Mouse (Mus musculus) adrenal gland, postnatal 14 days (tissue): ENCODE measurements around the gene Inpp5e. TPM values are rescaled to one million over a fixed set of nuclear protein-coding genes. Genes with fewer than 3 reads are reported as not detected.
"Not testable (repeated sequence)": the region's sequence is repeated elsewhere in the genome, so short reads cannot be mapped to it uniquely, and the experiment has no call there.

Source experiments
- DNase-seq: peaks from one replicate; pipeline ENCODE4 v3.0.0; 2021; ENCODE audit warnings: mixed read lengths
- total RNA-seq: library from RNA; stranded (reverse); gene quantifications from 2 replicates; pipeline ENCODE4 v1.2.3, GENCODE M21; 2021

The Inpp5e gene
- total RNA-seq, 1 experiment from 2014 or later, result 14.5 TPM

DNA sequence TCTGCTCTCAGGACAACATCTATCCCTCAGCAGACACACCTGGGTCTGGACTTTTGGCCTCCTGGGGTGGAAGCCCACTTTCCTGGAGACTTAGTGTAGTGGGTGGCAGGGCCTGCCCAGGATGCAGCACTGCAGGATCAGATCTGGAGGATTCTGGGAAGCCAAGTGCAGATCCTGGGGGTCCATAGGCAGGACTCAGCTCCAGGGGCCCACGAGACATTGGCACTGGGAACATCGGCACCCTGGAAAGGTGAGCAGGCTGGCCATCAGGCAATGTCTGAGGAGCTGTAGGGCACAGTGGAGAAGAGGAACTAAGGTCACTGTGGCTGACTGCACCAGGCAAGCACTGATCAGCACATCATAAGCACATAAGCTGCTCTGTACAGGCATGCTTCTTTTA is 13.0 kb upstream of the Inpp5e start:
- DNase-seq, result no peak

DNA sequence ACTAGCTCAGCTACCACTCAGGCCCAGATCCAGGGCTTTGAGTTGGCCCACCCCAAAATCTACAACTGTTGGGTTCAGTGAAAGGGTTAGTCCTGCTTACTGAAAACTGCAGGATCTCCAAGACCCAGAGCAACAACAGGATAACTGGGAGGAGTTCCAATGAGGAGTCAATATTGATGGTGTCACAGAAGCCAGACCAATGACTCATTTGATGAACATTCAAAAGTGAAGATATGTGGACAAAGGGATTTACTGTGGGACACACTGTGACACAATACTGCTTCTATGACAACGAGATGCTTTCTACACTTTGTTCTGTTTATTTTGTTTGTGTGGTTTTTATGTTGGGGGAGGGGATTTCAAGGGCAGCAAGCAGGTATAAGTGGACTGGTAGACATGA is 9.1 kb upstream of the Inpp5e start:
- no peak for DNase-seq

DNA sequence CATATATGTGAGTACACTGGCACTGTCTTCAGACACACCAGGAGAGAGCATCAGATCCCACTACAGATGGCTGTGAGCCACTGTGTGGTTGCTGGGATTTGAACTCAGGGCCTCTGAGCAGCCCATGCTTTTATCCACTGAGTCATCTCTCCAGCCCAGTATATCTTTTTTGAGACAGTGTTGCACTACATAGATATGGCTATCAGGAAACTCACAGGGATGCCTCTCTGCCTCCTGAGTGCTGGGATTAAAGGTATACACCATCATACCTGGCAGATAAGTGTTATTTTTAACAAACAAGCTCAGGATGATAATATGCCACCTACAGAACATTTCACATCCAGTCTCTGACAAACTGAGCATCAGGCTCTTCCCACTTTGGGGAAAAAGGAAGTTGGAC is 8.1 kb upstream of the Inpp5e start:
- no peak for DNase-seq

GRCm38 (mm10) chr2:26410931-26411411 is 2.0 kb upstream of the Inpp5e start:
- DNase-seq, result peak; percentile 48

- no peak for DNase-seq
These were observed 1.1 kb upstream of the Inpp5e start for GRCm38 (mm10) chr2:26410091-26410490.

DNA sequence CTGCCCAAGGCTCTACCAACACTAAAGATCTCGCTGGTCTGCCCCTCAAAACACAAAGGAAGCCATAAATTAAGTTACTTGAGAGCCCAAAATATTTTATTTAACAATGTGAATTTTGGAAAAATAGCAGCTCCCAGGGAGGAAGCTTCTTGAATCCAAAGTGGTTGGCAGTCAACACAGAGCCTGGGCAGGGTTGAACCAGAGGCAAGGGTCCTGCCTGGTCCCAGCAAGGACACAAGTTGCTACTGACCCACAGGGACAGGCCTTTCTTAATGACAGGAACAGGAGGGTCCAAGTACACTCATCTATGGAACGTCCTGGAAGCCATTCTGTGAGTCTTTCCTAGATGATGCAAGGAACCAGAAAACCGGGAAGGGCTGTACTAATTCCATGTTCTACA is 359 bp upstream of the Inpp5e start:
- no peak for DNase-seq

- DNase-seq, result no peak
These were observed 5.7 kb downstream of the Inpp5e start for GRCm38 (mm10) chr2:26403306-26403705.

DNA sequence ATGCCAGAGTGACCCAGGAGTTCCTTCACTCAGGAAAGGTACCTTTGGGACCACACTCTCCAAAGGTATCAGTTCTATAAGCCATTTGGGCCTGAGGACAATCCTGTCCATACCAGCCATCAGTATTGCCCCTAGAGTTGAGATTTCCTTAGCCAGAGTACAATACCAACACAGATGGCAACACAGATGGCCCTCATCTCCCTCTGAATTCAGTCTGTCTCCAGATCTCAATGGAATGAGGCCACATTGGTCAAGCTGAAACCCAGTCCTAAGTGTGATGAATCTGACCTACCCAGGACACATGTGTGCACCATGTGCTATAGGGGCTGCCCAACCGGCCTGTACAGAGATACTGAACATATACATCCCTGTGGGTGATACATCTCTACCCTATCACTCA is 6.7 kb downstream of the Inpp5e start:
- no peak for DNase-seq

DNA sequence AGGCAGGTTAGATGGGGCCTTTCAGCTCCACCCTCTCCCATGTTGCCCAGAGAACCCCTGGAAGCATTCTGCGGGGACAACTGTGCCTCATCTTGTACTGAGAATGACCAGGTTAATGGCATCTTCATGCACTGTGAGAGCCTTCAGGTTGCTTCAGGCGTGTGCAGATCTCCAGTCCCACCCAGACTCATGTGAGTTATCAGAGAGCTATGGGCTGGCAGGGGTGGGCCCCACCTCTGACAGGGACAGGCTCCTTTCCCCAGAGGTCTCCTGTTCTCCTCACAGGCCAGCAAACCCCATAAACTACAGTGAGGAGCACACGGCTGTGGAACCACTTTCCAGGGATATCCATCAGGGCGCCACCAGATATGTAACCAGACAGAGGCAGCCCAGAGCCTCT is 8.0 kb downstream of the Inpp5e start:
- DNase-seq, result no peak

DNA sequence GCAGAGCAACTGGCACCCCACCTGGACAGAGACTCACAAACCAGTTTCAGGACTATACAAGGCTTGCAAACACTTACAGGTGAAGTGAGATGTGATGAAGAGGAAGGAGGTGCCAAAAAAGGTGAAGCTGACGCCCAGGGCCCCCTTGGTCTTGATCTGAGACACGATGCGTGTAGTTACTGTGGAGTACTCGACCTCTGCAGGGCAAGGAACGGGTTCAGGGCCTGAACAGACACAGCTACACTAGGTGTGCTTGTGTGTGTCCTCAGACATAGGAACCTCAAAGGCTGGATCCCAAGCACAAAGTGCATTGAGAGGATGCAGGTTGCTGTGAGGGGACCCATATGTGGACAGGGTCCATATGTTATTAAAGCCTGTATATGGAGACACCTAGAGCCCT is 8.7 kb downstream of the Inpp5e start:
- no peak for DNase-seq

- DNase-seq, result no peak
These were observed 9.4 kb downstream of the Inpp5e start for GRCm38 (mm10) chr2:26399647-26400046.

GRCm38 (mm10) chr2:26398978-26399377 is 10.0 kb downstream of the Inpp5e start:
- no peak for DNase-seq

DNA sequence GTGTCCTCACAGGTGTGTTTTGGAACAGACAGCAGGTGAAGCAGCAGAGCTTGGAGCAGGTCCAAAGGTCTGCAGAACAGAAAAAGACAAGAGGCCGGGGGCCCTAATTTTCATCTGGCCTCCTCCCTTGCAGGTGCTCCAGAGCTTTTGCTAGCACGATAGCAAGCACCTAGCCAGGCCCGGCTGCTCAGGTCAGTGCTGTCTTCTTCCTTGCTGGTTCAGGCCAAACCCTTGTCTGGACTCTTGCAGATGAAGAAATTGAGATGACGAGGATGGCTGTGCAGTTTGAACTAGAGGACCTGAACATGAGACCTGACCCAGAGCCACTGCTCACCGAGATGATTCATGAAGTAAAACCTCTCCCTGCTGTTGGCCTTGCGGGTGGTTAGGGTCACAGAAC is 17.4 kb downstream of the Inpp5e start:
- no peak for DNase-seq

- DNase-seq, result no peak
These were observed 18.0 kb downstream of the Inpp5e start for GRCm38 (mm10) chr2:26390954-26391353.

DNA sequence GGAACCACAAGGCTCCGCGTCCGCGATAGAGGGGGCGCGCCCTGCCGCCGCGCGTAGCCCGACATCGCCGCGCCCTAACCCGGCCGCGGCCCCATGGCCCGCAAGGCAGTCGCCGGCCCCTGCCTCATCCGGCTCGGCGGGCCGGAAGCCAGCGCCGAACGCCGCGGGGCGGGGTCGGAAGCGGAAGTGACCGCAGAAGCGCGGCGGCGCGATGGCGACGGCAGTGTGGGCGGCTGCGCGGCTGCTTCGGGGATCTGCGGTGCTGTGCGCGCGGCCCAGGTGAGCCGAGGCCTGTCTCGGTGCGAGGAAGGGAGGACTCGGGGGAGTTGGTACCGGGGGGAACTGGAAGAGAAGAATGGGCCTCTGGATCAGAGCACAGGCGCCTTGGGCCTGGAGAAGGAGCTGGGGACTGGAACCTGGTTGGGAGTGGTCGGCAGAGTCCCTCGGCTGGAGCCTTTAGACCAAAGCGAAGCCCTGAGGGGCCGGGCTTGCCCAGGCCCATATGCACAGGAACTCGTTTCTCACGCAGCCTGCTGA is 19.8 kb downstream of the Inpp5e start, which contains the start of the genes Entr1 and Pmpca:
Entr1 (minus strand) TSS at position 163 of the 537 bp plus-strand sequence.
Pmpca (plus strand) TSS at position 186 of the 537 bp plus-strand sequence.
- DNase-seq, result peak; percentile 92

DNA sequence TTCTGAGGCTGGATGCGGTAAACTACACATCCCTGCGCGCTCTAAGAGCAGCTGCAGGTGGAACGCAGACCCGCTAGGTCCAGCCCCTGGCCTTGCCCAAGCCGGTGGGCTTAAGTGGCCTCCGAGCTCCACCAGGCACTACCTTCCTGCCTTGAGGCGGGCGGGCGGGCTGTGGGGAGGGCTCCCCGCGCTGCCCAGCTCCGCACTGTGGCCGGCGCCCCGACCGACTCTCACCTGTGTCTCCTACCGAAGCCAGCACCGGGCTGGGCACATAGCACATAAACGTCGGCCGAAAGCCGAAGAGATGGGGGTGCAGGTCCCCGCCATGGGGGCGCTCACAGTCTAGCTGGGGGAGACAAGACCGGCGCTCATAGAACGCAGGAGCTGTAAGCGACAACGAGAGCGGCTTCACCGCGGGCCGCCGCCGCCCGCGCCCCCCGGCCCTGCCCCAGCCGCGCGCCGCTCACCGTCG is 20.3 kb downstream of the Inpp5e start:
- peak; percentile 57 for DNase-seq

DNA sequence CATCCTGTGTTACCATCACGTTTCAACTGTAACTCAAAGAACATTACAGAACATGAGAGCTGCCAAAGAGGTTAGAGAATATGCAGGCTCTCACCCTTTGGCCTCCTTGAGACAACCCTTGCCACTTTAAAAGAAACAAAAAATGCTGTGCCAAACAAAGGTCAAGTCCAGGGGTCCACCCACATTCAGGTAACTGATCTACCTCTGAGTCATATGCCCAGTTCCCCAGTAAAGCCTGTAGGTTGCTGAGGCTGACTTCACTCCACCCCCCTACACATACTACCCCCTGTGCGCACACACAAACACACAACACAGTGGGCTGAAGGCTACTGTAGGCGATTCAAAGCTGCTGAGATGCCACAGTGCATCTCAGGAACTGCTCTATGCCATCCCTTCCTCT is 21.3 kb downstream of the Inpp5e start:
- no peak for DNase-seq

DNA sequence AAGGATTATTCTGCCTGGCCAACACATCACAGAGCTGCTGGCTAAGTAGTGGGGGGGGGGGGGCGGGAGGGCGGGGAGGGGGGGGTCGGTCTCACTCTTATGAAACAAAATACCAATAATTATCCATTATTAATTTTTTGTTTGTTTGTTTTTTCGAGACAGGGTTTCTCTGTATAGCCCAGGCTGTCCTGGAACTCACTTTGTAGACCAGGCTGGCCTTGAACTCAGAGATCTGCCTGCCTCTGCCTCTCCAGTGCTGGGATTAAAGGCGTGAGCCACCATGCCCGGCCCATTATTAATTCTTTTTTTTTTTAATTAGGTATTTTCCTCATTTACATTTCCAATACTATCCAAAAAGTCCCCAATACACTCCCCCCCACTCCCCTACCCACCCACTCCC is 28.1 kb downstream of the Inpp5e start:
- DNase-seq, result not testable (repeated sequence)

DNA sequence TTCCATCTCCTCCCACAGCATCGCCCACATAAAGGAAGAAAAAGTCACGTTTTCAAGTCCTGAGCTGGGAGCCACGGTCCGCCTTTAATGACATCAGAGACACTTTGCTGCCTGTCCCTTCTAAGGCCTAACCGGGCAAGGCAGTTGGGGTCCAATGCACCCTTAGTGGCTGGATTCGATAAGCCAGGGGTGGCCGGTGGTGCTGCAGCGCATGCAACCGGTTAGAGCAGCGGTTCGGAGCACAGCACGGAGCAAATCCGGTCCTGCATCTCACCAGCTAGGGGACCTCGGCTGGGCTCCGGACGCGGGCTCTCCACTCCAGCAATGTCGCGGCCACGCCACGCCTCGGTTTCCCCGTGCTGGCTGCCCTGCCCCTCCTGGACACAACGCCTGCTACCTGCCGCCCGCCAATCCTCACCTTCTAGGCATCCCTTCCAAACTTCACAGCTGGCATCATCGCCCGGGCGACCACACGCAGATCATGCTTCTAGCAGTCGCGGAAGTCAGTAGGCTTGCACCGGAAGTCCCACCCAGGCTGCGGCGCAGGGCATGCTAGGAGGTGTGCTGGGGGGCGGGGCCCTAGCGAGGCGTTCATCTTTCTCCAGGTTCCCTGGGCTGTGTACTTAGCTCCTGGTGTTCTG is 28.8 kb downstream of the Inpp5e start, which contains the start of gene Snapc4:
Snapc4 (minus strand) TSS at position 523 of the 641 bp plus-strand sequence.
- DNase-seq, result peak; percentile 93

DNA sequence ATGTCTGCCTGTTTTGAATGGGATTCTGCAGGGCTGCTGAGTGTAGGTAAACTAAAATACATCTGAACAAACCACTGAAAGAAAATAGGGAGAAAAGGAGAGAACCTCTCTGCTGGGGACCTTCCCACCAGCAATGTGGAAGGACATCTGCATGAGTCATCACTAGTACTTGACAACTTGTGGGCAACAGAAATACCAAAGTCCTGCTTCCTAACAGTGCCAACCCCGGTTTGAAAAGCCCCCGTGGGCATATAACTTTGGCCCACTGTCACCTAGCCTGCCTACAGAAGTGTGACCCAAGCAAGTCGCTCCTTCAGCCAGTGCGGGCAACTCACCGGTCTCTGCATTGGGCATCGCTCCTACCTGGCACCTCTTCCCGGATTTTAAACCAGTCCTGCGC is 36.6 kb downstream of the Inpp5e start:
- no peak for DNase-seq

DNA sequence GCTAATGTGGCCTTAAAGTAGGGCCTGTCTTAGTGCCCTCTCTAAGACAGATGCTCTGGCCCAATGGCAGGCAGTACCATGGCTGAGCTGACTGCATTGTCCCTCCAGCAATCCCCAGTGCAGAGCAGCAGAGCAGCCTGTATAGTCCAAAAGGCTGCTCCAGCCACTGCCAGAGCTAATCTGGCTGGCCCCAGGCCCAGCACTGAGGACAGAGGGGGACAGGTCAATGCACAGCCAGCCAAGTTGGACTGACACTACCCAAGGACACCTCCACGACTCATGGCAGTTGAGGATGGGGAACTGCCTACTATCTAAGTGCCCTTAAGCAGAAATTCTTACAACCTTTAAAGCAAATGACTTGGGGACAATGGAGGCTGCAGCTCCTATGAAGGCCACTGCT is 40.4 kb downstream of the Inpp5e start:
- peak; percentile 52 for DNase-seq

- no peak for DNase-seq
These were observed 41.1 kb downstream of the Inpp5e start for GRCm38 (mm10) chr2:26367911-26368310.

- peak; percentile 90 for DNase-seq
These were observed 44.1 kb downstream of the Inpp5e start for GRCm38 (mm10) chr2:26364738-26365465.
